Mouse (Mus musculus) midbrain, embryonic 14.5 days (tissue): Measurements from ENCODE around the gene Cysrt1. TPM values are rescaled to one million over a fixed set of nuclear protein-coding genes. Genes with fewer than 3 reads are reported as not detected.

Experiments
- ATAC-seq: fragments of 200-750 bp; cut with Nextera tagmentation; 2 replicates; pipeline ENCODE4 v1.8.0; 2017; ENCODE audit warnings: moderate number of reproducible peaks, moderate library complexity; ENCODE audit not compliant: low FRiP score, low TSS enrichment
- DNase-seq: peaks from one replicate; pipeline ENCODE4 v3.0.0-alpha.2; 2015
- H3K27ac ChIP-seq: fragments of 300-500 bp; sonication (generic); replicated peaks from 2 replicates; pipeline ENCODE4 v1.5.1; 2014; ENCODE audit warnings: mild to moderate bottlenecking, low read depth, low read length, moderate library complexity
- H3K27me3 ChIP-seq: fragments of 300-500 bp; sonication (generic); 2 replicates; pipeline ENCODE4 v1.6.1; 2014; ENCODE audit warnings: low read length, control low read depth, mixed read lengths; ENCODE audit not compliant: control insufficient read depth, insufficient read depth
- H3K36me3 ChIP-seq: fragments of 300-500 bp; sonication (generic); 2 replicates; pipeline ENCODE4 v1.6.1; 2014; ENCODE audit warnings: low read length, control low read depth; ENCODE audit not compliant: control insufficient read depth, insufficient read depth
- H3K4me1 ChIP-seq: fragments of 300-500 bp; sonication (generic); 2 replicates; pipeline ENCODE4 v1.6.1; 2014; ENCODE audit warnings: mild to moderate bottlenecking, antibody characterized with exemption, low read length, control low read depth; ENCODE audit not compliant: control insufficient read depth, insufficient read depth
- H3K4me2 ChIP-seq: fragments of 300-500 bp; sonication (generic); 2 replicates; pipeline ENCODE4 v1.6.1; 2014; ENCODE audit warnings: mild to moderate bottlenecking, low read length, moderate library complexity
- H3K4me3 ChIP-seq: fragments of 300-500 bp; sonication (generic); replicated peaks from 2 replicates; pipeline ENCODE4 v1.5.1; 2014; ENCODE audit warnings: low read depth, low read length
- H3K9ac ChIP-seq: fragments of 300-500 bp; sonication (generic); replicated peaks from 2 replicates; pipeline ENCODE4 v1.6.1; 2014; ENCODE audit warnings: mild to moderate bottlenecking, low read length, moderate library complexity
- H3K9me3 ChIP-seq: fragments of 300-500 bp; sonication (generic); 2 replicates; pipeline ENCODE4 v1.6.1; 2016; ENCODE audit warnings: low read length, control low read depth, mixed read lengths; ENCODE audit not compliant: control insufficient read depth
- WGBS: fragments of 180-500 bp; shearing (Covaris S2); extraction: QIAGEN DNeasy Blood & Tissue Kit; methylation state at CpG from one replicate; pipeline ENCODE4 v1.1.7; 2014; 5-methylcytosine and 5-hydroxymethylcytosine counted together
- polyA plus RNA-seq: library from polyadenylated mRNA; unstranded; fragments of >200 nt; fragmentation: Nextera tagmentation; extraction: Ambion mirVana; gene quantifications from 2 replicates; pipeline ENCODE4 v1.2.1, GENCODE M21; 2014

The Cysrt1 gene
- polyA plus RNA-seq, 1 experiment from 2014 or later = not detected

GRCm38 (mm10) chr2:25286837-25287636 lies 44.8 kb upstream of the Cysrt1 start:
- WGBS = 54% methylated on average over 7 of the region's 7 CpGs
- Histone ChIP-seq H3K27me3 (peaks cover 35% of the 10 kb centered on the region), H3K27ac (no peak overlapping the region), H3K4me1 (0 out of 2 replicates have a peak, but pooled peaks cover 5% of the 10 kb centered on the region), H3K9me3 (no peaks in the 10 kb centered on the region), H3K9ac (no peak overlapping the region), H3K4me3 (no peak overlapping the region), H3K4me2 (no peak overlapping the region), H3K36me3 (peaks cover 41% of the 10 kb centered on the region)
- ATAC-seq (no peak), DNase-seq (no peak)

- H3K9me3 ChIP-seq = no peaks in the 10 kb centered on the region
- WGBS = 85% methylated on average over 1 of the region's 1 CpGs
- DNase-seq (no peak), ATAC-seq (no peak)
- H3K9ac ChIP-seq = no peak overlapping the region
- H3K4me3 ChIP-seq = no peak overlapping the region
- H3K36me3 ChIP-seq = peaks cover 46% of the 10 kb centered on the region
- H3K4me1 ChIP-seq = 0 out of 2 replicates have a peak, but pooled peaks cover 5% of the 10 kb centered on the region
- H3K27ac ChIP-seq = no peak overlapping the region
- no peak overlapping the region for H3K4me2 ChIP-seq
- H3K27me3 ChIP-seq = peaks cover 27% of the 10 kb centered on the region
Measured at GRCm38 (mm10) chr2:25286314-25286713, 44.1 kb upstream of the Cysrt1 start.

- 92% methylated on average over 2 of the region's 2 CpGs for WGBS
- peaks cover 54% of the 10 kb centered on the region for H3K36me3 ChIP-seq
Measured at GRCm38 (mm10) chr2:25285551-25285950, 43.3 kb upstream of the Cysrt1 start.

GRCm38 (mm10) chr2:25278928-25279882 lies 37.0 kb upstream of the Cysrt1 start:
- Histone ChIP-seq H3K27ac (no peak overlapping the region), H3K4me2 (no peak overlapping the region), H3K9ac (no peak overlapping the region), H3K4me3 (no peak overlapping the region), H3K27me3 (no peaks in the 10 kb centered on the region), H3K36me3 (peaks cover 94% of the 10 kb centered on the region), H3K9me3 (no peaks in the 10 kb centered on the region), H3K4me1 (no peaks in the 10 kb centered on the region)
- no peak for ATAC-seq
- 61% methylated on average over 13 of the region's 13 CpGs for WGBS
- DNase-seq = peak; percentile 90

More at GRCm38 (mm10) chr2:25285551-25285950, 43.3 kb upstream of the Cysrt1 start:
- H3K4me3 ChIP-seq = no peak overlapping the region
- no peak overlapping the region for H3K9ac ChIP-seq
- ATAC-seq (no peak), DNase-seq (no peak)
- no peaks in the 10 kb centered on the region for H3K9me3 ChIP-seq
- peaks cover 20% of the 10 kb centered on the region for H3K27me3 ChIP-seq
- H3K4me2 ChIP-seq = no peak overlapping the region
- H3K27ac ChIP-seq = no peak overlapping the region
- H3K4me1 ChIP-seq = 0 out of 2 replicates have a peak, but pooled peaks cover 1% of the 10 kb centered on the region

GRCm38 (mm10) chr2:25273010-25273409 lies 30.8 kb upstream of the Cysrt1 start:
- Histone ChIP-seq H3K4me2 (peak overlapping the region; percentile 98), H3K9ac (peak overlapping the region; percentile 82), H3K27me3 (no peaks in the 10 kb centered on the region), H3K27ac (no peak overlapping the region), H3K36me3 (peaks cover 71% of the 10 kb centered on the region), H3K4me3 (peak overlapping the region; percentile 83), H3K9me3 (no peaks in the 10 kb centered on the region), H3K4me1 (peaks cover 23% of the 10 kb centered on the region)
- ATAC-seq (no peak), DNase-seq (no peak)
- WGBS = 39% methylated on average over 16 of the region's 16 CpGs

GRCm38 (mm10) chr2:25272515-25272914 lies 30.3 kb upstream of the Cysrt1 start:
- ATAC-seq = peak; percentile 62
- H3K36me3 ChIP-seq = peaks cover 66% of the 10 kb centered on the region
- WGBS = under 1% methylated on average over 29 of the region's 29 CpGs
- DNase-seq = no peak
- peak overlapping the region; percentile 98 for H3K4me2 ChIP-seq
- H3K9ac ChIP-seq = peak overlapping the region; percentile 82
- H3K27me3 ChIP-seq = no peaks in the 10 kb centered on the region
- H3K4me1 ChIP-seq = peaks cover 26% of the 10 kb centered on the region
- peak overlapping the region; percentile 83 for H3K4me3 ChIP-seq
- peak overlapping the region; percentile 83 for H3K27ac ChIP-seq
- H3K9me3 ChIP-seq = no peaks in the 10 kb centered on the region

GRCm38 (mm10) chr2:25271827-25272511 lies 29.7 kb upstream of the Cysrt1 start, which contains the start of the genes Ssna1 and Anapc2:
TSS of gene Ssna1 (minus strand) at chr2:25272438.
TSS of gene Anapc2 (plus strand) at chr2:25272478.
- Histone ChIP-seq H3K4me2 (peak within 1 kb of the TSS; percentile 98), H3K9me3 (no peaks in the 10 kb centered on the region), H3K36me3 (peaks cover 61% of the 10 kb centered on the region), H3K27me3 (no peaks in the 10 kb centered on the region), H3K27ac (peak within 1 kb of the TSS; percentile 83), H3K4me1 (peaks cover 31% of the 10 kb centered on the region), H3K4me3 (peak within 1 kb of the TSS; percentile 83), H3K9ac (peak within 1 kb of the TSS; percentile 82)
- ATAC-seq (peak; percentile 96), DNase-seq (peak; percentile 99)
- WGBS = under 1% methylated on average over 55 of the region's 55 CpGs

- no peak overlapping the region for H3K4me2 ChIP-seq
- 78% methylated on average over 4 of the region's 4 CpGs for WGBS
- ATAC-seq = no peak
- no peak for DNase-seq
- no peaks in the 10 kb centered on the region for H3K9me3 ChIP-seq
- H3K36me3 ChIP-seq = peaks cover 27% of the 10 kb centered on the region
- no peak overlapping the region for H3K27ac ChIP-seq
- no peak overlapping the region for H3K9ac ChIP-seq
- H3K4me3 ChIP-seq = no peak overlapping the region
- H3K27me3 ChIP-seq = peaks cover 9% of the 10 kb centered on the region
- H3K4me1 ChIP-seq = peaks cover 60% of the 10 kb centered on the region
Measured at GRCm38 (mm10) chr2:25267746-25268309, 25.6 kb upstream of the Cysrt1 start.
